Mouse (Mus musculus) kidney, embryonic 16.5 days (tissue): ENCODE measurements around the gene Megf11. TPM values are rescaled to one million over a fixed set of nuclear protein-coding genes. Genes with fewer than 3 reads are reported as not detected.
A peak's percentile ranks its signal among the peaks of the same experiment; 100 is the strongest.

Source experiments
- ATAC-seq: fragments of 200-750 bp; cut with Nextera tagmentation; 2 replicates; pipeline ENCODE4 v1.8.0; 2017; ENCODE audit warnings: moderate TSS enrichment; ENCODE audit not compliant: low FRiP score, low TSS enrichment
- H3K27ac ChIP-seq: fragments of 300-500 bp; sonication (generic); 2 replicates; pipeline ENCODE4 v1.5.1; 2014; ENCODE audit warnings: low read length
- H3K27me3 ChIP-seq: fragments of 300-500 bp; sonication (generic); 2 replicates; pipeline ENCODE4 v1.6.1; 2014; ENCODE audit warnings: low read length, control low read depth, mixed read lengths; ENCODE audit not compliant: insufficient read depth
- H3K36me3 ChIP-seq: fragments of 300-500 bp; sonication (generic); 2 replicates; pipeline ENCODE4 v1.6.1; 2014; ENCODE audit warnings: low read length, control low read depth, mixed read lengths; ENCODE audit not compliant: insufficient read depth
- H3K4me1 ChIP-seq: fragments of 300-500 bp; sonication (generic); 2 replicates; pipeline ENCODE4 v1.6.1; 2014; ENCODE audit warnings: low read length, control low read depth, mixed read lengths; ENCODE audit not compliant: insufficient read depth
- H3K4me2 ChIP-seq: fragments of 300-500 bp; sonication (generic); replicated peaks from 2 replicates; pipeline ENCODE4 v1.6.1; 2014; ENCODE audit warnings: low read depth, low read length
- H3K4me3 ChIP-seq: fragments of 300-500 bp; sonication (generic); 2 replicates; pipeline ENCODE4 v1.5.1; 2014; ENCODE audit warnings: mild to moderate bottlenecking, low read length
- H3K9ac ChIP-seq: fragments of 300-500 bp; sonication (generic); replicated peaks from 2 replicates; pipeline ENCODE4 v1.6.1; 2014; ENCODE audit warnings: low read length
- H3K9me3 ChIP-seq: fragments of 300-500 bp; sonication (generic); 2 replicates; pipeline ENCODE4 v1.6.1; 2016; ENCODE audit warnings: low read length, control low read depth
- WGBS: fragments of 180-500 bp; shearing (Covaris S2); extraction: QIAGEN DNeasy Blood & Tissue Kit; methylation state at CpG from one replicate; pipeline ENCODE4 v1.1.7; 2014; 5-methylcytosine and 5-hydroxymethylcytosine counted together
- polyA plus RNA-seq: library from polyadenylated mRNA; unstranded; fragments of >200 nt; fragmentation: Nextera tagmentation; extraction: Ambion mirVana; gene quantifications from 2 replicates; pipeline ENCODE4 v1.2.1, GENCODE M21; 2015

The Megf11 gene
- polyA plus RNA-seq, 1 experiment from 2014 or later = 4.7 TPM

DNA sequence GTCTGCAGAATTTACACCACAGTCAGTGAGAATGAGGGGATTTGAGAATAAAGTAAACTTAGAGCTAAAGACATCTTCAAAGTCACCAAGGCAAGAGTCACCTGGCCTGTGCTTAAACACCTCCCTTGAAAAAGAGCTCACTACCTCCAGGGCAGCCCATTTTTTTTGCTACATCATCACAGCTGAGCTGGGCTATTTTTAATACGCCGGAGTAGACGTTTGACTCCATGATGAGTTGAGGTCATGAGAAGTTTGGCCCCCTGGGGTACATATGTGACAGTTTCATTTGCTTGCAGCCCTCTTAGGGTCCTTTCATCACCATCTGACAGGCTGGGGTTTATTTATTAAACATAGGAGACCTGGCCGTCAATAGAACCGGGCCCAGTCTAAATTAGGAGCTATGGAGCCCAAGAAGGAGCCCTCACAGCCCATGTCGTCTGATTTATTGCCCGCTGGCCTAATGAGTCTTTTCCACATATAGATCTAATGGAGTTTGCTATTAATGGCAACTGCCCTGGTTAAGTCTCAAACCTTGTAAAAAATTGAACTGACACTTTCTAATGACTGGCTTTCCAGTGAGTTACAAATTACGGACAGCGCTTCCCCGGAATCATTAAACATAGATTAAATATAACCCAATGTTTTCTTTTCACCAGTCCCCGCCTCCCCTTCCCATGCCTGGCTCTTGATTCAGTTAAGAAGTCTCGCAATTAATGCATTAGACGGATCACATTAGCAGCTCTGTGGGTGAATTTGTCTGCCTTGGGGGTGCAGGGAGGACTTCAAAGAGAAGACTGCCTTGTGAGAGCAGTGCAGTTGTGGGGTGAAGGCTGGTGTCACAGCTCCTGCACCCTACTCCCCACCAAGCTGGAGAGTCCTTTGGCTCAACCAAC lies 301.9 kb downstream of the Megf11 start:
- Histone ChIP-seq H3K4me3 (no peak overlapping the region), H3K4me1 (peaks cover 17% of the 10 kb centered on the region), H3K36me3 (no peaks in the 10 kb centered on the region), H3K27me3 (no peaks in the 10 kb centered on the region), H3K9ac (no peak overlapping the region), H3K9me3 (no peaks in the 10 kb centered on the region), H3K4me2 (no peak overlapping the region), H3K27ac (peak overlapping the region; percentile 52)
- 30% methylated on average over 13 of the region's 13 CpGs for WGBS
- ATAC-seq = peak; percentile 30; the same call in 1 of the 2 replicates

DNA sequence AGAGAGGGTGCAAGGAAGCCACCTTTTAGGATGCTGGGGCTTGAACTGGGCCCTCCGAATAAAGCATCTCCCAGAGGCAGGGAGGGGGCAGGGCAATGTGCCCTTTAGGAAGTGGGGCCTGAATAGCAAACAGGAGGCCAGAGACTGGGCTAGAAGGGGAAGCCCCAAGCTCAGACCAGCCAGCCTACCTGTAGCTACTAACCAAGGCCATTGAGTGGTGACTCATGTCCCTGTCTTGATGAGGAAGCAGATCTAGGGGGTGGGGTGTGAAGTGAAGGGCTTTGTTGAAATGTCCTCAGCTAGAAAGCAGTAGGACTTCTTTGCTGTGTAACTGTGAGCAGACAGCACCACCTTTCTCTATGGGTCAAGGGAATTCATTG lies 302.6 kb downstream of the Megf11 start:
- no peak for ATAC-seq
- 40% methylated on average over 1 of the region's 1 CpGs for WGBS
- Histone ChIP-seq H3K4me1 (peaks cover 17% of the 10 kb centered on the region), H3K9me3 (no peaks in the 10 kb centered on the region), H3K4me3 (no peak overlapping the region), H3K36me3 (no peaks in the 10 kb centered on the region), H3K4me2 (no peak overlapping the region), H3K9ac (no peak overlapping the region), H3K27me3 (no peaks in the 10 kb centered on the region), H3K27ac (peak overlapping the region; percentile 52)

DNA sequence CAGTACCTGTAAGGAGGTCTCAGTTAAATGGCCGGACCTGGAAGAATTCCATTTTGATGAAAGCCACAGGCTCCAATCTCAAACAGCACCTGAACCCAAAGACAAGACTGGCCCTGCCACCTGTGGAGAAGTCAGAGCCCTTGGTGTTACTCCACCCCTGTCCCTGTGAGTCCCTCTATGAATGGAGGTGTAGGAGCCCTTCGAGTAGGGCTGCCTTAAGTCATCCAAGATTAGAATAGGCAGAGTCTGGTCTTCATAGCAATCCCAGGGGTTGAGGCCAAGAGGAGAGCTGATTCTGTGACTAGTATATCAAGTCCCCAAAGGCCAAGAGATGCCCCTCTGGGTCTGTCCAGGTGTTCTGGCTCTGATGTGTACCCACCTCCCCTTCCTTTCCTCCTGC lies 305.3 kb downstream of the Megf11 start:
- H3K9me3 ChIP-seq = no peaks in the 10 kb centered on the region
- WGBS = 82% methylated on average over 2 of the region's 2 CpGs
- peaks cover 17% of the 10 kb centered on the region for H3K4me1 ChIP-seq
- H3K4me3 ChIP-seq = no peak overlapping the region
- H3K27ac ChIP-seq = no peak overlapping the region
- H3K4me2 ChIP-seq = no peak overlapping the region
- H3K36me3 ChIP-seq = peaks cover 8% of the 10 kb centered on the region; the same call in 1 of the 2 replicates
- H3K27me3 ChIP-seq = no peaks in the 10 kb centered on the region
- no peak overlapping the region for H3K9ac ChIP-seq
- ATAC-seq = 0 out of 2 replicates have a peak, but pooled peaks have one; percentile 7

DNA sequence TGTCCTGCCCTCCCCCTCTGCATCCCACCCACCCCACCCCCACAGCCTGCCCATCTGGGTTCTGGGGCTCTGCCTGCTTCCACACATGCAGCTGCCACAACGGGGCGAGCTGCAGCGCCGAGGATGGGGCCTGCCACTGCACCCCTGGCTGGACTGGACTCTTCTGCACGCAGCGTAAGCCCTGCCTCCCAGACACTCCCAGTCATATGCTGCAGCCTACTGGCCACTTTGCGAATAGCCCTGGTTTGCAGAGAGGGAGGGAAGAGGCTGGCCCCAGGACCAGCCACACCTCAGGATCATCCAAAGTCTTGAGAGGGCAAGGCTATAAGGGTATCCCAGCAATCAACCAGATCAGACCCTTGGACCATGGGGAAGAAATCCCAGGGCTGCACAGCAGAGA lies 305.8 kb downstream of the Megf11 start:
- H3K27ac ChIP-seq = no peak overlapping the region
- H3K4me1 ChIP-seq = peaks cover 17% of the 10 kb centered on the region
- no peaks in the 10 kb centered on the region for H3K9me3 ChIP-seq
- H3K36me3 ChIP-seq = peaks cover 8% of the 10 kb centered on the region; the same call in 1 of the 2 replicates
- no peak overlapping the region for H3K4me2 ChIP-seq
- H3K9ac ChIP-seq = no peak overlapping the region
- H3K27me3 ChIP-seq = no peaks in the 10 kb centered on the region
- 6% methylated on average over 7 of the region's 7 CpGs for WGBS
- H3K4me3 ChIP-seq = no peak overlapping the region
- peak; percentile 57 for ATAC-seq

DNA sequence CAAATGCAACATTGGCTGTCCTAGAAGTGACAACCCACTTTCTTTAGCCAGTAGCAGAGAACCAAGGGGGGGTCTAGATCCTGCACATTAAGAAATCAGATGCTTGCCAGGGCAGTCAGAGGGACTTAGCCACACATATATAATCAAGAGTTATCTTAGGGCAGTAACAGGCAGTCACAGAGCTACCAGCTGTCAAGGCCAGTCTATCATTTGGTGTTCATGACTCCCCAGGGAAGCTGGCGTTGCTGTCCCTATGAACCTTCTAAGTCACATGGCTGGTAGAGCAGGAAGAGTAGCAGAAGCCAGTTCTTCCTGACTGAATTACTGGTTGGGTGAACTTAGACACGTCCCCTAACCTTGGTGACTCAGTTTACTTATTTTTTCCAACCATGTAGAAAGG lies 307.7 kb downstream of the Megf11 start:
- H3K27ac ChIP-seq = no peak overlapping the region
- no peak for ATAC-seq
- H3K9ac ChIP-seq = no peak overlapping the region
- WGBS = 43% methylated on average over 2 of the region's 2 CpGs
- no peak overlapping the region for H3K4me2 ChIP-seq
- no peaks in the 10 kb centered on the region for H3K27me3 ChIP-seq
- no peaks in the 10 kb centered on the region for H3K9me3 ChIP-seq
- H3K4me1 ChIP-seq = peaks cover 12% of the 10 kb centered on the region
- no peak overlapping the region for H3K4me3 ChIP-seq
- peaks cover 20% of the 10 kb centered on the region for H3K36me3 ChIP-seq

DNA sequence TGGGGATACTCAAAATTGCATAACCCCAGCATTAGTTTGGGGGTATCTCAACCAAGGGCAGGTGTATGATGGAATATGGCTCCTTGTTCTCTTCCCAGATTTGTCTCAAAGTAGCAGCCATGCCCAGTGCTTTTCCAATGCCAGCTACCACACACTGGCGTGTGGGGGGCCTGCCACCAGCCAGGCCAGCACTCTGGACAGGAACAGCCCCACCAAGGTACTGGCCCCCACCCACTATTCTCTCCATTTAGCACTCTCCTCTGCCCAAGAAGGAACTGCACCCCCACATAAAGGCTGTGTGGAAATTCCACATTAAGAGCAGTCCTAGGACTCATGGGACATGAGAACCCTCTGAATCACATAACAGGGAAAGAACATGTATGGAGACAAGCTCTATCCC lies 309.8 kb downstream of the Megf11 start:
- Histone ChIP-seq H3K4me2 (no peak overlapping the region), H3K27me3 (no peaks in the 10 kb centered on the region), H3K9ac (no peak overlapping the region), H3K9me3 (no peaks in the 10 kb centered on the region), H3K4me1 (peaks cover 20% of the 10 kb centered on the region), H3K36me3 (peaks cover 20% of the 10 kb centered on the region), H3K27ac (no peak overlapping the region), H3K4me3 (no peak overlapping the region)
- ATAC-seq = no peak
- WGBS = 92% methylated on average over 1 of the region's 1 CpGs

DNA sequence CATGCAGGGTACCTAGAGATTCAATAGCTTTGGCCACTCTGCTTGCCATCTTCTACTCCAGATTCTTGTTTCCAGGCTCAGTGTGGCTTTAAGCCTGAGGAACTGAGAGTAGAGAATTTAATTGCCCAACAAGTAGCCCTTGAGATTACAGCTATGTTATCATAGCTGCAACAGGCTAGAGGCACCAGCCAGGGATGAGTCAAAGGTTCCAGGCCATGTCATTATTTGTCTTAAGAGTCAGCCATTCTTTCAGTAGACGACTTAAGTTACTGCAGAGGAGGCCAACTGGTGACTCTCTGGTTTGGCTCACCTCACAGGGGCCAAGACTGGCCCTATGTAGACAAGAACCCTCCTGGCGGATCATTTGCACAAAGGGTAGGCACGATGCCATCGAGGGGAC lies 311.0 kb downstream of the Megf11 start:
- ATAC-seq = no peak
- H3K27me3 ChIP-seq = no peaks in the 10 kb centered on the region
- no peak overlapping the region for H3K9ac ChIP-seq
- no peaks in the 10 kb centered on the region for H3K9me3 ChIP-seq
- H3K4me2 ChIP-seq = no peak overlapping the region
- no peak overlapping the region for H3K27ac ChIP-seq
- H3K4me1 ChIP-seq = peaks cover 27% of the 10 kb centered on the region
- no peak overlapping the region for H3K4me3 ChIP-seq
- 73% methylated on average over 4 of the region's 4 CpGs for WGBS
- H3K36me3 ChIP-seq = peaks cover 20% of the 10 kb centered on the region

DNA sequence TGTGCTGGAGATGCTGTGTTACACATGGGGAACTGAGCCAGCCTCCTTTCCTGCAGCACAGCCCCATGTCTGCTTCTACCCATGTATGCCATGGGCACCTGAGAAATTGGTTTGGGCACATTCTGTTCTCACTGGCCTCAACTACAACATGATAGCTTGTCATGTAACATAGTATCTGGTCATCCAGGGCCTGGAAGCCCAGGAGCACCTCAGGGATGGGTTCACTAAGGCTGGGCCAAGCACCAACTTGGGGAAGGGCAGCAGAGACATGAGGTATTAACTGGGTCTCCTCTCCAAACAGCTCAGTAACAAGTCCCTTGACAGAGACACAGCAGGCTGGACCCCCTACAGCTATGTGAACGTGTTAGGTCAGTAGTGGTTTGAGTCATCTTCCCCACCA lies 311.6 kb downstream of the Megf11 start:
- Histone ChIP-seq H3K27ac (no peak overlapping the region), H3K4me2 (no peak overlapping the region), H3K9ac (no peak overlapping the region), H3K36me3 (peaks cover 20% of the 10 kb centered on the region), H3K9me3 (no peaks in the 10 kb centered on the region), H3K4me1 (peaks cover 29% of the 10 kb centered on the region), H3K4me3 (no peak overlapping the region), H3K27me3 (no peaks in the 10 kb centered on the region)
- ATAC-seq = no peak
- 77% methylated on average over 1 of the region's 1 CpGs for WGBS

DNA sequence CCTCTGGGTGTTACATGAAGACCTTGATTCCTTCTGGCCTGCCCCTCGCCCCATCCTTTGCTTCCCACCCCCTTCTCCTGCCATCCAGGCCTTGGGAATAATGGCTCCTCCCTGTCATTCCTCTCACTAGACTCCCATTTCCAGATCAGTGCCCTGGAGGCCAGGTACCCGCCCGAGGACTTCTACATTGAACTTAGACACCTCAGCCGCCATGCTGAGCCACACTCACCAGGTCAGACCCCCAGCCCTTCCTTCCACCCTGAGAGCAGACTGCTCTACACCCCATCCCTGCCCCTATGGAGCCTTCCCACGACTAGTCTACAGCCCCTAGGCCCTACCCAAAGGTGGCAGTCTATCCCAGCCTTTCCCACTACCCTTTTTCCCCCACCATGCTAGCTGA lies 312.3 kb downstream of the Megf11 start:
- Histone ChIP-seq H3K4me3 (no peak overlapping the region), H3K9me3 (no peaks in the 10 kb centered on the region), H3K9ac (no peak overlapping the region), H3K4me2 (no peak overlapping the region), H3K36me3 (peaks cover 20% of the 10 kb centered on the region), H3K27ac (no peak overlapping the region), H3K4me1 (peaks cover 29% of the 10 kb centered on the region), H3K27me3 (no peaks in the 10 kb centered on the region)
- no peak for ATAC-seq
- 84% methylated on average over 5 of the region's 5 CpGs for WGBS

DNA sequence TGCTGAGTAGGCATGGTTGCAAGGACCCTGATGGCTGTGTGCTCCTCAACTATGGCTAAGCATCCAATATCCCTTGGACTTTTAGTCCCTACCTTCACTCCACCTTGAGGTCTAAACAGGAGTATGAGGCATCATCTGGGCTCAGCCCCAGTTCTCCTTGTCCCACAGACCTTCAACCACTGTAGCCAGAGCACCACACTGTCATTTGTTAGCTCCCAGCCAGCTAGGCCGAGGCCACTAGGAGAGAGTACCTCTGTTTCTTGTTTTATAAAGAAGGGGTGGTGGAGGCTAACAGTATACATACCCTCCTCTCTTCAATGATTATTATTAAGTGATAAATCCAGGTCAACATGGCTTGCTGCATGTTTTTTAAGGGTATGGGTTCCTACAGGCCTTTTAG lies 313.2 kb downstream of the Megf11 start:
- Histone ChIP-seq H3K4me1 (peaks cover 29% of the 10 kb centered on the region), H3K27ac (peak overlapping the region; percentile 74; the same call in 1 of the 2 replicates)
- ATAC-seq = no peak

More for the DNA sequence above, 313.2 kb downstream of the Megf11 start:
- no peaks in the 10 kb centered on the region for H3K27me3 ChIP-seq
- H3K4me3 ChIP-seq = no peak overlapping the region
- no peak overlapping the region for H3K4me2 ChIP-seq
- WGBS = 94% methylated on average over 1 of the region's 1 CpGs
- no peaks in the 10 kb centered on the region for H3K9me3 ChIP-seq
- no peak overlapping the region for H3K9ac ChIP-seq
- peaks cover 18% of the 10 kb centered on the region for H3K36me3 ChIP-seq
